Mouse (Mus musculus) T-helper 17 cell (primary cell): ENCODE data around the gene Sdc1.

Experiments used
- in situ Hi-C, 2 experiments: fragments of 300-600 bp; cut with MboI, MseI; formaldehyde crosslinking; loops; 1 replicate in 1 of 2; 2 replicates in 1 of 2; pipeline ENCODE4 v1.15.1; 2025; ENCODE audit warnings: high pct_unique_total_duplicates in 2 of 2

Sdc1 gene

DNA sequence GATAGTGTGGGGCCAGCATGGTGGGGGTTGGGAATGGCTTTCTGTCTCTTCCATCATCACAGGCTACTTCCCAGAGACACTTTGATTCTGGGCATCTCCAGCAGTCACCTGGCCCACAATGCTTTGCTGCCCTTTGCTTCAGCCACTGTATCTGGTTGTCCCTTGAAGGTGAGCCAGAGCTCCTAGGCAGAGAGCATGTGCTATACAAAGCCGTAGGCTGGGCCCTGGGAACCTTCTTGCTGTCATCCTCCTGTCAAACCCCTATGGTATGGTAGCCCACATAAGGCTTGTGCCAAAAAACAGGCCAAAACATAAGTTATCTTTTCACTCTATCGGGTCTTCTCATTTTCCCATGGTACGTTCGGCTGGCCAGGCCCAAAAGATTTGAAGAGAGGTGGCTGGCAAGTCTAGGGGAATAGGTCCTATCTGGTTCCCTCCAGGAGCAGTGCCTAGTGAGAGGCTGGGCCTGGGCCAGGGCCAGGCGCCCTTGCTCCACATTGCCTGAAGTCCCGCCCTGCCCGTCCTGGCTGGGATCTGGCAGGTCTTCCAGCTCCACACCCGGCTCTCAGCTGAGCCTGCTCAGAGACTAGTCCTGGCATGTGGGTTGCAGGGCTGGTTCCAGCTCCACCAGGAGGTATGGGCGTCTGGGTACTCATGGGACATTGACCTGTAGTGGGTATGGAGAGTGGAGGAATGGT, 10.7 kb downstream of the Sdc1 start:
- in situ Hi-C loops: no loop called here

DNA sequence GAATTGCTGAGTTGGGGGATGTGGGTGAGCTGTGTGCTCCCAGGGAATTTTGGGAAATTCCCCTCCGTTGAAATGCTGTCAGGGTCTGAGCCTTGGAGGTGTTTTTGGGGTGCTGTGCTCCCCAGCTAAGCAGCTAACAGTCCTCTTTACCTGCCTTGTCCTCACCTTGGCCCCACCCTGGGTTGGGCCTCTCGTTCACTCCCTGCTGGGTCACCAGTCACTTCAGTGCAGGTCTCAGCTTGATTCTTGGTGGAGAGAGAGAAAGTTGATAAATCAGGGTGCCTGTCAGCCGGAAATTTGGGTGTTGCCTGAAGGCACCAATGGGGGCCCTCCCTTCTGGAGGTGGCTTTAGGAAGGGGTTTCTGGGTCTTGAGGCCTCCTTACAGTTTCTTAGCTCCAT, 11.4 kb downstream of the Sdc1 start:
- in situ Hi-C loops: no loop called here

DNA sequence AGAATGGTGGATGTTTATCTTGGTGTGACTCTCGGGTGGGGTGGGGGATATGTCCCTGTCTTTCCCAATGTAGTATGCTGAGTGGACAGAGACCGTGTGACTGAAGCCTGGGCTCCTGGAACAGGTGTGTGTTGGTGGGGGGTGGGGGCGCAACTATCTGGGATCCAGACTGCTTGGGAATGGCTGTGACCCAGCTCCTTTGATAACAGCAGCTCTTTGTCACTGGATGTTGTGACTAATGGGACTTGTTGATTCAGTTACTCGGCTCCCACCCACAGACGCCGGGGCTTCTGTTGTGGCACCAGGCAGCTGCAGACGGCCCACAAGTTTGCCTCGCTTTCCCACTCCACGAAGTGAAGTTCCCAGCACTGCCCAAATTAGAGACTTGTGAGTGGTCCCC, 13.1 kb downstream of the Sdc1 start:
- in situ Hi-C loops: no loop called here

DNA sequence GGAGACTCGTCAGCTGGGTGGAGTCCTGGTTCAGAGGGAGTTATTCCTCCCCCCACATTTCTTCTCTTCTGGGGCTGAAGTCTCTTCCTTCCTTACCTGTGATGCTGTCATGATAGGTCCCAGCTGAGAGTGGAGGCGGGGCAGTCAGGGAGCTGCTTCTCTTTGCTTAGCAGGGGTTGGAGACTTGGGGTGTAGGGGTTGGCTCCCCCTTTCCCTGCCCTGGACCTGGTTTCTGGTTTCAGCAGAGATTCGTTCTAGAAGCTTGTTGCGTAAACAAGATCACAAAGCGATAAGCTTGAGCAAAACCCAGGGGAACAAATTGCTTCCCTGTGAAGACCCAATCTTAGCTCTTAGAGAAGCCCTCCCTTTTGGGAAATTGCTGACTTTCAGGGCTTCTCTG, 15.4 kb downstream of the Sdc1 start:
- in situ Hi-C loops: no loop called here

DNA sequence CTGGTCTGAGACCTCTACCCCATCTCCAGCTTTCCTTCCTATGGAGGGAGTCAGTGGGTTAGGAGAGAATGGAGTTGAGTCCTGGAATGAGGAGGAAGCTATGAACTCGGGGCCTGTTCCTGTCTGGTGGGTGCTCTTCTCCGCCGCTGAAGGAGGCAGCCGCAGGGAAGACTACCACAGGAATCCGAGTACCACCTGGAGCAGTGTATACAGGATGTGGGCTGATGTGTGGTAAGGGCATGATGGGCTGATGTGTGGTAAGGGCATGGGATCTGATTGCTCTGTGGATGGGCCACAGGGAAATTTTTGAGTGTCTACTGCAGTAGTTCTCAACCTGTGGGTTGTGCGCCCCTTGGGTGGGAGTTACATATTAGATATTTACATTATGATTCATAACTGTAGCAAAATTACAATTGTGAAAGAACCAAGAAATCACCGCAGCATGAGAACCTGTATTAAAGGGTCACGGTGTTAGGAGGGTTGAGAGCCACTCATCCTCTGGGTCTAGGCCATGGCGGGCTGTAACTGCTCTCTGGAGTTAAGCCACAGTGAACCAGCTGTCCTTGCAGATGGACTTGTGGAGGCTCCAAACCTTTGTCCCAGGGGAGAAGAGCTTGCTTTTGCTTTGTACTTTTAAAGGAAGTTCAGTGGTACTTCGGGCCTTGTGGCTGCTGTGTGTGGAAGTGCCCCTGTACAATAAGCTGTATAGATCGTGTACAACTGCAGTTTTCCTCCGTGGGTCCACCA, 16.0 kb downstream of the Sdc1 start:
- in situ Hi-C loops: no loop called here

DNA sequence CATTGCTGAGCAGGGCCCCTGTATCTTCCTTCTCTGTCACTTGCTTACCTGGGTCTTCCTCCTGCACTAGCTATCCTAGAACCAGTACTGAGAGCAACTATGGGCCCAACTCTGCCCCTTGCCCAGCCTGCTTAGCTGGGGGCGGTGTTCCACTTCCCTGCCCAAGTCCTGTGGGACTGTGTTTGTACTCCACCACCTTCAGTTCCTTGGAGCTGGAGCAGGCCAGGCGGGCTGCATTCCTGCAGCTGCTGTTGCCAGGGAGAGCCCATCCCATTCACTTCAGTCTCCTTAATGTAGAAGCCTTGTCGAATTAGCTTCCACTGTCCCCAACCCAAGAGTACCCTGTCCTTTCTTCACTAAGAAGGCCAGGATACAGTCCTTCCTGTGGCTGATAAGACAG, 17.3 kb downstream of the Sdc1 start:
- in situ Hi-C loops: no loop called here

DNA sequence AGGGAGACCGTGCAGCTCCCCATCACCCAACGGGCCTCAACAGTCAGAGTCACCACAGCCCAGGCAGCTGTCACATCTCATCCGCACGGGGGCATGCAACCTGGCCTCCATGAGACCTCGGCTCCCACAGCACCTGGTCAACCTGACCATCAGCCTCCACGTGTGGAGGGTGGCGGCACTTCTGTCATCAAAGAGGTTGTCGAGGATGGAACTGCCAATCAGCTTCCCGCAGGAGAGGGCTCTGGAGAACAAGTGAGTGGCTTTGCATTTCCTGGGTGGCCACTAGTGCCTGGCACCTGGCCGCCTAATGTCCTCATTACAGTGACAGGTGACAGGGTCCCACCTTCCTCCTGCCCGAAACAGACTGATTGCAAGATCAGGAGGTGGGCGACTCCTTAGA, 19.5 kb downstream of the Sdc1 start:
- in situ Hi-C loops: loop anchor here in 1 of 2 experiments (10.0 kb wide), 1 partner anchor 1804 kb away; no protein-coding TSS in a partner anchor

DNA sequence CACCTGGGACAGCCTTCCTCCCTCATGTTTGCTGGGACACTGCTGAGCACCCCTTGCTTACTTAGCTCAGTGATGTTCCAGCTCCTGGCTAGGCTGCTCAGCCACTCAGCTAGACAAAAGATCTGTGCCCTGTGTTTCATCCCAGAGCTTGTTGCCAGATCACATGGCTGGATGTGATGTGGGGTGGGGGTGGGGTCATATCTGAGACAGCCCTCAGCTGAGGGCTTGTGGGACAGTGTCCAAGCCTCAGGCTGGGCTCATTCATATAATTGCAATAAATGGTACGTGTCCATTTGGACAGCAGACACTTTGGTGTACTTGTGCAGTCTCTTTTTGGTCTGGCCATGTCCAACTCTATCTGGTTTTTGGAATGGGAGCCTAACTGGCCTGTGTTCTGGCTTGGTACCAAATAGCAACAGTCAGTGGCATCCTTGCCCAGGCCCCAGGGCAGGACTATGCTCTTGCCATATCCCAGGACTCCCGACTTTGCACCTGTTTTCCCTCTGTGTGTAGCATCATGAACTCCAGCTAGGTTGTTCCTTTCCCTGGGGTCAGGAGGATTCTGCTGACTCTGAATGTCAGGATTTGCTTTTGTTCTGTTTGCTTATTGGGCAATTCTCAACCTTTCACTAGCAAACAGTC, 22.4 kb downstream of the Sdc1 start:
- in situ Hi-C loops: loop anchor here in 1 of 2 experiments (10.0 kb wide), 1 partner anchor 1801 kb away; no protein-coding TSS in a partner anchor

DNA sequence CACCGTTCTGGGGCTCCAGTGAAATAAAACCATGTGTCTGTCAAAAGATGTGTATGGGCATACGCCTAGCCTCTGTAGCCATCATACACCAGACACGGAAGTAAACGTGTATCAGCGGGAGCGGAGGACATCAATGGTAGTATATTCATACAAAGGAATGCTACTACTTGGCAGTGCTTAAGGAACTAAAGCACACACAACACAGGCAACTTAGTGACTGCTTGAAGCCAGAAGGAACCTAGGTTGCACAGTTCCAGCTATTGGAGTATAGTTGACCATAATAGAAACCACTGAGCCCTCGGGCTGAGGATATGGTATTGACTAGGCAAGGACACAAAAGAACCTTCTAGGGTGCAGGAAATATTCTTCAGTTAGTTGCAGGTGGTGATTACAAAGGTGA, 26.8 kb downstream of the Sdc1 start:
- in situ Hi-C loops: loop anchor here in 1 of 2 experiments (10.0 kb wide), 1 partner anchor 1797 kb away; no protein-coding TSS in a partner anchor

DNA sequence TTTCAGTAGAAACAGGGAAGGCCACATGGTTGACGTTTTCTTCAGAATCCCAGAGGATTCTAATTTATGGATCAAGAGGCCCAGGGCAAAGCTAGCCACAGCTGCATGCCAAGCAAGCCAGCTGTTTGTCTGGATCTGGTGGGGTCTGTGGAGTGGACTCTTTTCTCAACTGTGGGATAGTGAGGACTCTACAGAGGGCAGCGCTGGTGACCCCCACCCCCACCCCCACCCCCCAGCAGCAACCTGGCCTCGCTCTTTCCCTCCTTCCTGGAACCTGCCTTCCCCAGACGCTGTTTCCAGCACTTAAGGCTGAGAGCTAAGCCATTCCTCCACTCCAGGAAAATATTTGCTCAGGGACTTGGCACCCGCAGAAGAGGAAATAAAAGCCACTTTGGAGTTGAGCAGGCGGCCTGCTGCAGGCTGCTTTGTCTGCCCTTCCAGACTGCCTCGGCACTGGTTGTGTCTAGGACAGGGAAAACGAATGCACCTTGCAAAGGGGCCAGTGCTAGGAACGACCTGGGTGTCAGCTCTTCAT, 27.4 kb downstream of the Sdc1 start:
- in situ Hi-C loops: loop anchor here in 1 of 2 experiments (10.0 kb wide), 1 partner anchor 1796 kb away; no protein-coding TSS in a partner anchor

DNA sequence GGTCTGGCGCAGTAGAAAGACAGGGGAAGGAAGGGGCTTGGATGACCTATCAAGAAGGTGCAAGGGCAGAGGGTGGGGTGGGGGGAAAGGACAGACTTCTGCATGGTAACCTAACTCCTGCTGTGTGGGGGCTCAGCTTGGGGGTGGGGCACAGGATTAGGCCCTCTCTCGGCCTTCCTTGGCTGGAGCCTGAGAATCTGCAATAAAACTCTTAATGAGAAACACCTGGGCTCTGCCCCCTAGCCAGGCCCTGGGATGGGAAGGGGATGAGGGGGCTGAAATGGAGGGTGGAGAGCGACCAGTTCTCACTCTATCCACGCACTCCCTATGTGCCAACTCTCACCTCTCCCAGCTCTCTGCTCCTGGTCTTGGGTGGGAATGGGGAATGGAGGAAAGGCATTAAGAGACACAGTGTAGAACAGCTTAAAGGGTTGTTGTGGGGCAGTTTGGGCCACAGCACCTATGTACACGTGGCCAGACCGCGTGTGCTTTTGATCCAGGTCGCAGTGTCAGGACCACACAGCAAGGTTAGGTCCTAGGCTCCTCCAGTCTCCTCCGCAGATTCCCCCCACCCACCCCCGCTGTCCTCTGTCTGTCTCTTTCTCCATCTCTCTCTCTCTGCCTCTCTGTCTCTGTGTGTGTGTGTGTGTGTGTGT, 32.4 kb downstream of the Sdc1 start:
- in situ Hi-C loops: loop anchor here in 1 of 2 experiments (25.0 kb wide), 1 partner anchor 741 kb away; no protein-coding TSS in a partner anchor

DNA sequence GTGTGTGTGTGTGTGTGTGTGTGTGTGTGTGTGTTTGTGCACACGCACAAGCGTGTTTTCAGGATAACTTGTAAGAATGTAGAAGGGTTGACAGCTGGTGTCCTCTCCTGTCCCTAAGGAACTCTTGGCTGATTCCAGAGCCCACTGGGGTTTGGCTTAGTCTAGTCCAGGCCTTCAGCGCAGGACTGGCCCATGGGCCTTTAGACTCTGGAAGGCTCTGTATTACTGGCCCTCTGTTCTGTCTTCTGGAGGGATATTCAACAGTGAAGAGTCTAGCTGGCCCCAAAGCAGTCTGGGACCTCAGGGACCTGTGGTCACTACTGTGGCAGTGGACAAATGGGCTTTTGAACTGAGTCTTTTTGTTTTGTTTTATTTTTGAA, 32.9 kb downstream of the Sdc1 start:
- in situ Hi-C loops: loop anchor here in 1 of 2 experiments (25.0 kb wide), 1 partner anchor 742 kb away; no protein-coding TSS in a partner anchor

DNA sequence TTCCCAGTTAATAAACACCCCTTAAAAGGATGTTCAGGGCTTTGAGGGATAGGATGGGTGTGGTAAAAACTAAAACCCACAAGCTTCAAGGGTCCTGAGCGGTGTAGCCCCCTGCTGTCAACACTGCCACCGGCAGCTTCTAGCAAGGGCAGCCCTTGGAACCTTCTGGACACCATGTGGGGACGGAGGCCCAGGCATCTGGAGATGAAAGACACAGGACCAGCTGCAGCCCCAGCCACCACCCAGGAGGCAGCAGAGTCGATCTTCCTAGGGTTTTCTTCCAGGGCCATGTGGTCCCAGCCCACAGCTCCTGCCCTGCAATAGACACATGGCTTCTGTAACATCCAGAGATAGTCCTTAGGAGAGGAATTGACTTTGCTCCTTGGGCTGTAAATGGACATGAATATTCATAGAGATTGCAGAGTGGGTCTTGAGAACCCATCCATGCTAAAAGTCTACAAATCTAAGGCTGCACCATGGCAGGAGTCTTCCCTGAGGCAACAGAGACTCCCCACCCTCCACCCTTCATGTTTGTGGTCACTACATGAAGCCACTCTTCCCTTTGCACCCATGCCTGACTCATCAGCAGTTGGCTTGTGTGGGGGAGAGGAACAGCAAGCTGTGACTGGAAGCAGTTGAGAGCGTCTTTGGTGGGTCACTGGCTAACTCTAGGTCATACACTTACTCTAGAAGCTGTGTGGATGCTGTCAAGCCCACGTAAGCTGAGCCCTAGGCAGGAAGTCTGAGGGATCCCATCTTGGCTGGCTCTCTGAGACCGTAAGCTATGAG, 34.0 kb downstream of the Sdc1 start:
- in situ Hi-C loops: loop anchor here (5.0 to 25.0 kb wide), 2 partner anchors 82 to 743 kb away; no protein-coding TSS in a partner anchor

DNA sequence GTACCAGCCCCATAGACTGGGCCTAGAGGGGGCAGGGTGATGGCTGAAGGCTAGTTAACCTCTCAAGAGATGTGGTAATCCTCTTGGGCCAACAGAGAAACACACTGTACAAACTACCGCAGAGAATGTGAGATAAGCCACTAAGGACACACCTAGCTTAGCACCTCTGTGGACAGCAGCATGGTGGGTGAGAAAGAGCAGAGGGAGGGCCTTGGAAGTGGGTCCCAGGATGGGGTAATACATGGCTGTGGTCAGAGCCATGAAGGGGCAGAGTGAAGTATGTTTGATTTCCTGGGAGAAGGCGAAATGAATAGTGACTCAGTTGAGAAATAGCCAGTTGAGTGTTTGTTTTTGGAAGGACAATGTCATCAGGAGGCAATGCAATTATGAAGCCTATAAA, 38.0 kb downstream of the Sdc1 start:
- in situ Hi-C loops: loop anchor here (5.0 to 25.0 kb wide), 2 partner anchors 78 to 747 kb away; no protein-coding TSS in a partner anchor

DNA sequence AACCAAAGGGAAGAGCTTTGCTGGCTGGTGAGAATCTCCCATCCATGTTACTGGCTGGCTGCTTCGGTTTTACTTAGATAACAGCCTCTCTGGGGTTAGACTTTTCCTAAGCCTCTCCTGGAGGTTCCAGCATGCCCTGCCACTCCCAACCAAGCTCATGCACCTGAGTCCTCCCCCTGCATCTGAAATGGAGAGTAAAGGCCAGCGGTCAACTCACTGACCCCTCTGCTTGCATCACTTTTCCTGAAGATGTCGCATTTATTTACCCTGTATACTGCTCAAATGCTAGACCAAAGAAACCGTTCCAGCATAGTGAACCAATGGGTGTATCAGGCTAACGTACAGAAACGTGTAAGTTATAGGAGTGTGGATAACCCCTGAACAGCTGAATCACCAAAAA, 38.5 kb downstream of the Sdc1 start:
- in situ Hi-C loops: loop anchor here (5.0 to 25.0 kb wide), 2 partner anchors 78 to 747 kb away; no protein-coding TSS in a partner anchor

DNA sequence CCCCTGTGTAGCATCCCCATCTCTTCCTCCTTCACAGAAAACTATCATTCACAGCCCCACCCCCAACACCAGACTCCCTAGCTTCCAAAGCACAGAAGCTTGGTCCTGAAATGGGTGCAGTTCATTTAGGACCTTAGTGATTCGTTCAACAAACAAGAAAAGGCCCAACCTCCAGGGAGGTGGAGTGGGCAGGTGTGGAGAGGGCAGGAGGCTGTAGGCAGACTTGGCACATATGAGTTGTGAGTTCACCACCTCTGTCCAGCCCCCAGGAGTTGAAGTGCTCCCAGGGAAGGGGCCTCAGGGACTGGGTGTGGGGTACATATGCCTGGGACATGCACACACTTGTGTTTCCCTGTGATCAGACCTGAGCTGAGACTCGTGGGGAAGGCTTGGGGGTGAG, 39.8 kb downstream of the Sdc1 start:
- in situ Hi-C loops: loop anchor here in 1 of 2 experiments (25.0 kb wide), 1 partner anchor 749 kb away; no protein-coding TSS in a partner anchor

DNA sequence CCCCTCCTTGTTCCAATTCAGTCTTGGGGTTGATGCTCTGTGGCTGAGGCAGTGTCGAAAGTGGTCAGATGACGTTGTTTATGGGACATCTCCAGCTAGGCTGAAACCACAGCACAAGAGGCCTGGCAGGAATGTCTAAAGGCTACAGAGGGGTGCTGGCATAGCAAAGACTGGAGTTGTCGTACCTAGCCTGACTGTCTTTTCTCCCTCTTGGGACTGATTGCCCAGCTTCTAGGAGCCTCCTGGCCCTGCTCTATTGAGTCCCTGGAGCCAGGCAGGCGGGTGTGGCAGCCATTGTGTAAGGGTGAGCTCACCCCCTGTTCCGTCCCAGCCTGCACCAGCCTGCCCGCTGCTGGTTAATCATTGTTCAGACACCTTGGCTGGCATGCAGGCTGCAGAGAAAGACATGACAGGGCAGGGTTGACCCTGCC, 40.3 kb downstream of the Sdc1 start:
- in situ Hi-C loops: loop anchor here in 1 of 2 experiments (25.0 kb wide), 1 partner anchor 749 kb away; no protein-coding TSS in a partner anchor

DNA sequence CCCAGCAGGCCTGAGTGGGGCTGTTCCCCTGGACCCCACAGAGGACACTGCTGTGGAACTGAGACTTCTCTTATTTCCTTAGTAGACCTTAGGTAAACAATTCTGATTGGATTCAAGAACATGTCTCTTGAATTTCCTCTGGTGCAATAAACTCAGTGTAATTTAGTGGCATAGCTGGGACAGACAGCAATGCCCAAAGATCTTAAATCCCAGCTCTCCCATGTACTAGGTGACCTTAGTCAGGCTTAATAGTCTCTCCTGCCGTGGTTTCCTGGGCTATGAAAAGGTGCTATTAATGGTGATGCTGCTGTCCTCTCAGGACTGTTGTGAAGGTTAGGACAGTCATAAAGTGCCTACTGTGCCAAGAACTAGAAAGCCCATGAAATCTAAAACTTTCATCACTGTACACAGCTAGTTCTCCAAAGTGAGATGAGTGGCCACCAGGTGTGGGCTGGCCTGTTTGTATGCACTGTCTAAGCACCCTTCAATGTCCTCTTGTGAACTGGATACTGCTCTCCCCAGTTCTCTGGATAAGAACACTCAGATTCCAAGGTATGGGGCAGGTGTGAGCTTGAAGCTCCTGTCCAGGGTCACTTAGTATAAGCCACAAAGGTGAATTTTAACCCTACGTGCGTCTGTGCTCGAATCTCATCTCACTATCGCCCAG, 40.9 kb downstream of the Sdc1 start:
- in situ Hi-C loops: loop anchor here in 1 of 2 experiments (25.0 kb wide), 1 partner anchor 750 kb away; no protein-coding TSS in a partner anchor

DNA sequence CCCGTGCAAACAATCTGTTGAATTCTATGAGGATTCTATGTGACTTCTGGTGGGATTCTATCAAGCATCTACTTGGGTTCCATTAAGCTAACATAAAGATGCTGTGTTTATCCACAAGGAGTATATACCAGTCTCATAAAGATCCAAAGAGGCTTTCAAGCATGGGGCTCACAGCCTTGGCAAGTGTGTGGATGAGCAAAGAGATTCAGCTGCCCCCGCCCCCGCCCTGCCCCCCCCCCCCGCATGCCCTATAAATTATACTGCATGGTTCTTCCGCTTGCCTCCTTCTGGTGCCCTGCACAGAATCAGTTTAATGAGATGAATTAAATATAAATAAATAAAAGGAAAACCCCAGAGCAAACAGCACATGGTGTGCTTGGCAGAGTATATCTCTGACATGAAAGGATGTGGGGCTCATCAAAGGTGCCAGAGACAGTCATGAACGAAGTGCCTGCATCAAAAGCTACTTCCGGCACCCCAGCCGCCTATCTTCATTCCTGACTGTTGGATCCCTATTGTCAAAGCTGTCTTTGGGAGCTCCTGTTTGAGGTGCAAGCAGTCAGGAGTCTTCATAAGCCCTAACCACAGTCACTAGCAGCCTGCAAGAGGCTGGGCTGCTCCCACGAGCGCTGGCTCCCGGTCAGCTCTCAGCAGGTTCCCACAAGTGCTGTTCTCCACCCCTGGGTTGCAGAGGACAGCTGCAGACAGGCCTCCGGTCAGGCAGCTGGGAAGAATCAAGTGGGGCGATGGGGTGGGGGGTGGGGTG, 46.5 kb downstream of the Sdc1 start:
- in situ Hi-C loops: loop anchor here in 1 of 2 experiments (25.0 kb wide), 1 partner anchor 755 kb away; no protein-coding TSS in a partner anchor
